Mouse (Mus musculus) forebrain, embryonic 15.5 days (tissue): ENCODE results near the gene Ifne. TPM values are rescaled to one million over a fixed set of nuclear protein-coding genes. Genes with fewer than 3 reads are reported as not detected.

Experiments used
- microRNA counts: library from miRNA; unstranded; fragments of <30 nt; microRNA quantifications from one replicate; lab custom pipeline; 2016
- microRNA-seq: library from miRNA; unstranded; fragments of <30 nt; microRNA quantifications from one replicate; pipeline ENCODE4, GENCODE M21; 2016
- polyA plus RNA-seq: library from polyadenylated mRNA; unstranded; fragments of >200 nt; fragmentation: Nextera tagmentation; extraction: Ambion mirVana; gene quantifications from 2 replicates; pipeline ENCODE4 v1.2.1, GENCODE M21; 2015

Ifne gene
- polyA plus RNA-seq, 1 experiment from 2014 or later = not detected

MicroRNA genes within 50 kb of the gene (microRNA counts, 519-probe panel; counts per million panel counts)
- 2,356 counts per million, percentile 45 among the panel's probes with 10 or more counts for microRNA mmu-miR-31 (lab: Ali Mortazavi, UCI)

Small RNA genes lying within 50 kb of the gene (microRNA-seq; reads per million reads assigned to microRNA genes)
- gene Mir31 = 30.1 reads per million, percentile 38 among the genes with 10 or more reads in this experiment

Other genes starting within 250 kb of the Ifne start
- not detected in 2 replicates for gene C87499, start 245.8 kb downstream of the Ifne start, polyA plus RNA-seq
- gene Ifna13, start 235.7 kb downstream of the Ifne start, polyA plus RNA-seq = not detected in 2 replicates
- not detected in 2 replicates for gene Ifna16, start 203.3 kb downstream of the Ifne start, polyA plus RNA-seq
- not detected in 2 replicates for gene Ifna2, start 196.3 kb downstream of the Ifne start, polyA plus RNA-seq
- not detected in 2 replicates for gene Ifnab, start 188.8 kb downstream of the Ifne start, polyA plus RNA-seq
- 1.6 and 2.3 TPM in 2 replicates for gene Gm26566, start 158.4 kb downstream of the Ifne start, polyA plus RNA-seq
- 117 and 128 TPM in 2 replicates for gene Klhl9, start 157.7 kb downstream of the Ifne start, polyA plus RNA-seq
- gene Gm13271, start 125.3 kb downstream of the Ifne start, polyA plus RNA-seq = not detected in 2 replicates
- 0.14 TPM in 1 of 2 replicates, not detected in the other for gene Gm13283, start 120.1 kb downstream of the Ifne start, polyA plus RNA-seq
- gene Gm13290, start 106.4 kb downstream of the Ifne start, polyA plus RNA-seq = not detected in 2 replicates
- not detected in 2 replicates for gene Gm13289, start 103.3 kb downstream of the Ifne start, polyA plus RNA-seq
- gene Gm13272, start 100.4 kb downstream of the Ifne start, polyA plus RNA-seq = not detected in 2 replicates
- 0.20 TPM in 1 of 2 replicates, not detected in the other for gene Ifnz, start 98.1 kb downstream of the Ifne start, polyA plus RNA-seq
- gene Gm13276, start 94.5 kb downstream of the Ifne start, polyA plus RNA-seq = not detected in 2 replicates
- gene Gm13277, start 91.6 kb downstream of the Ifne start, polyA plus RNA-seq = not detected in 2 replicates
- gene Gm13278, start 88.7 kb downstream of the Ifne start, polyA plus RNA-seq = not detected in 2 replicates
- not detected in 2 replicates for gene Gm13275, start 85.7 kb downstream of the Ifne start, polyA plus RNA-seq
- gene Gm13279, start 82.8 kb downstream of the Ifne start, polyA plus RNA-seq = not detected in 2 replicates
- not detected in 2 replicates for gene Gm13285, start 80.5 kb downstream of the Ifne start, polyA plus RNA-seq
- gene Gm13287, start 76.9 kb downstream of the Ifne start, polyA plus RNA-seq = not detected in 2 replicates
- not detected in 2 replicates for gene Gm13288, start 74.7 kb downstream of the Ifne start, polyA plus RNA-seq
- gene Ifna7, start 64.0 kb downstream of the Ifne start, polyA plus RNA-seq = not detected in 2 replicates
- gene Ifna11, start 60.2 kb downstream of the Ifne start, polyA plus RNA-seq = not detected in 2 replicates
- not detected in 2 replicates for gene Ifna6, start 52.8 kb downstream of the Ifne start, polyA plus RNA-seq
- gene Ifna5, start 44.7 kb downstream of the Ifne start, polyA plus RNA-seq = not detected in 2 replicates
- not detected in 2 replicates for gene Ifna4, start 38.3 kb downstream of the Ifne start, polyA plus RNA-seq
- not detected in 2 replicates for gene Ifna1, start 30.1 kb downstream of the Ifne start, polyA plus RNA-seq